Mouse (Mus musculus): Measurements from ENCODE around the gene Hist1h2an. TPM values are rescaled to one million over a fixed set of nuclear protein-coding genes. Genes with fewer than 3 reads are reported as not detected.

Gene Hist1h2an
- polyA plus RNA-seq, 1 experiment = not detected

- no peak for DNase-seq (ENCODE audit: extremely low spot score in 1 of 2, low spot score in 1 of 2)
Observed at GRCm38 (mm10) chr13:21745006-21745405, 42.0 kb downstream of the Hist1h2an start.

Other genes with a start within 250 kb of the Hist1h2an start
- not detected in 2 replicates for gene Olfr1366, start 244.4 kb downstream of the Hist1h2an start, polyA plus RNA-seq (2012; rRNA removed)
- not detected in 2 replicates for gene Olfr1535, start 227.3 kb downstream of the Hist1h2an start, polyA plus RNA-seq (2012; rRNA removed)
- gene Olfr1364, start 205.5 kb downstream of the Hist1h2an start, polyA plus RNA-seq (2012; rRNA removed) = 0.29 TPM in 1 of 2 replicates, not detected in the other
- not detected in 2 replicates for gene Olfr1362, start 173.2 kb downstream of the Hist1h2an start, polyA plus RNA-seq (2012; rRNA removed)
- gene Olfr11, start 144.7 kb downstream of the Hist1h2an start, polyA plus RNA-seq (2012; rRNA removed) = not detected in 2 replicates
- not detected in 2 replicates for gene Olfr1361, start 123.8 kb downstream of the Hist1h2an start, polyA plus RNA-seq (2012; rRNA removed)
- gene Olfr1360, start 109.8 kb downstream of the Hist1h2an start, polyA plus RNA-seq (2012; rRNA removed) = not detected in 2 replicates
- gene Olfr1359, start 89.1 kb downstream of the Hist1h2an start, polyA plus RNA-seq (2012; rRNA removed) = not detected in 2 replicates
- gene Hist1h2bl, start 71.1 kb downstream of the Hist1h2an start, polyA plus RNA-seq (2012; rRNA removed) = not detected in 2 replicates
- gene Hist1h2ai, start 70.8 kb downstream of the Hist1h2an start, polyA plus RNA-seq (2012; rRNA removed) = 1.2 and 1.5 TPM in 2 replicates
- gene Hist1h3h, start 69.6 kb downstream of the Hist1h2an start, polyA plus RNA-seq (2012; rRNA removed) = 1.8 TPM in 2 replicates
- gene Hist1h2bm, start 65.2 kb downstream of the Hist1h2an start, polyA plus RNA-seq (2012; rRNA removed) = 0.52 and 0.80 TPM in 2 replicates
- 3.3 and 4.1 TPM in 2 replicates for gene Hist1h4j, start 52.2 kb downstream of the Hist1h2an start, polyA plus RNA-seq (2012; rRNA removed)
- 12.6 and 16.6 TPM in 2 replicates for gene Hist1h4k, start 36.7 kb downstream of the Hist1h2an start, polyA plus RNA-seq (2012; rRNA removed)
- 1.1 and 1.7 TPM in 2 replicates for gene Hist1h2ak, start 33.4 kb downstream of the Hist1h2an start, polyA plus RNA-seq (2012; rRNA removed)
- gene Hist1h2bn, start 33.1 kb downstream of the Hist1h2an start, polyA plus RNA-seq (2012; rRNA removed) = 0.82 and 1.9 TPM in 2 replicates
- gene Hist1h1b, start 6.6 kb downstream of the Hist1h2an start, polyA plus RNA-seq (2012; rRNA removed) = 0.18 and 0.71 TPM in 2 replicates
- 3.1 and 4.5 TPM in 2 replicates for gene Hist1h3i, start 3.8 kb downstream of the Hist1h2an start, polyA plus RNA-seq (2012; rRNA removed)
- gene Hist1h2bp, start 243 bp upstream of the Hist1h2an start, polyA plus RNA-seq (2012; rRNA removed) = 0.32 and 0.57 TPM in 2 replicates
- 1.5 and 1.9 TPM in 2 replicates for gene Hist1h2bq, start 23.0 kb upstream of the Hist1h2an start, polyA plus RNA-seq (2012; rRNA removed)
- not detected in 2 replicates for gene Hist1h2ao, start 23.2 kb upstream of the Hist1h2an start, polyA plus RNA-seq (2012; rRNA removed)
- gene Hist1h4m, start 24.5 kb upstream of the Hist1h2an start, polyA plus RNA-seq (2012; rRNA removed) = not detected in 2 replicates
- gene Hist1h4n, start 45.0 kb upstream of the Hist1h2an start, polyA plus RNA-seq (2012; rRNA removed) = 12.0 and 12.7 TPM in 2 replicates
- gene Hist1h2ap, start 46.3 kb upstream of the Hist1h2an start, polyA plus RNA-seq (2012; rRNA removed) = 3.5 and 3.9 TPM in 2 replicates
- 0.21 and 0.96 TPM in 2 replicates for gene Hist1h2br, start 46.5 kb upstream of the Hist1h2an start, polyA plus RNA-seq (2012; rRNA removed)
- gene Zfp184, start 157.9 kb upstream of the Hist1h2an start, polyA plus RNA-seq (2012; rRNA removed) = 2.2 and 2.6 TPM in 2 replicates
- gene Pom121l2, start 194.0 kb upstream of the Hist1h2an start, polyA plus RNA-seq (2012; rRNA removed) = not detected in 2 replicates
- 0.56 and 1.4 TPM in 2 replicates for gene Prss16, start 222.5 kb upstream of the Hist1h2an start, polyA plus RNA-seq (2012; rRNA removed)
- 0.80 TPM in 1 of 2 replicates, not detected in the other for gene Hist1h2ah, start 248.3 kb upstream of the Hist1h2an start, polyA plus RNA-seq (2012; rRNA removed)
- 0.36 and 0.65 TPM in 2 replicates for gene Hist1h2bk, start 248.7 kb upstream of the Hist1h2an start, polyA plus RNA-seq (2012; rRNA removed)